ENCODE assay signal across 20 mouse cellular contexts in genomic region chr14:57089107-57089506, GRCm38 (mm10). TPM values are rescaled to one million over a fixed set of nuclear protein-coding genes. Genes with fewer than 3 reads are reported as not detected.
A peak's percentile ranks its signal among the peaks of the same experiment; 100 is the strongest.
DNase-seq lines count a peak whose midpoint lies in the region; ATAC-seq and TF ChIP-seq lines count a peak whose summit lies in the region.
"Had no signal": no experiment of that assay in that cellular context is flagged by ENCODE, and none has a peak within 500 bp of the region (broad histone marks: within the 10 kb centered on the region; RNA-seq: fewer than 3 reads in every experiment).

No protein-coding gene starts in this region.

- no peak overlapping the region for H3K4me3 ChIP-seq in kidney, adult 2 months (ENCODE audit: insufficient read depth, low read depth, low read length)
- H3K4me3 ChIP-seq in liver, embryonic 12.5 days: no peak overlapping the region
- H3K4me3 ChIP-seq in stomach, embryonic 16.5 days (replicated peaks; ENCODE audit: low read length): no peak overlapping the region
- no peak overlapping the region for H3K4me3 ChIP-seq in limb, embryonic 10.5 days
- no peak overlapping the region for H3K4me3 ChIP-seq in forebrain, embryonic 11.5 days (ENCODE audit: low read depth, low read length)
- H3K4me3 ChIP-seq: forebrain, embryonic 13.5 days; heart, embryonic 13.5 days; lung, embryonic 15.5 days had no signal

- peak; percentile 83 for ATAC-seq in liver, embryonic 12.5 days
- ATAC-seq in stomach, embryonic 16.5 days (ENCODE audit: insufficient read depth, low FRiP score): peak; percentile 56; the same call in 1 of the 2 replicates
- ATAC-seq in forebrain, embryonic 11.5 days (replicated peaks; ENCODE audit: low FRiP score): no peak
- ATAC-seq: forebrain, embryonic 13.5 days; hindbrain, embryonic 16.5 days; midbrain, embryonic 16.5 days had no signal

- no peaks in the 10 kb centered on the region for H3K27me3 ChIP-seq in kidney, adult 2 months (replicated peaks; ENCODE audit: control insufficient read depth, insufficient read depth, low read length)
- 0 out of 2 replicates have a peak, but pooled peaks cover 3% of the 10 kb centered on the region for H3K27me3 ChIP-seq in liver, embryonic 12.5 days (replicated peaks)
- H3K27me3 ChIP-seq in stomach, embryonic 16.5 days (ENCODE audit: control insufficient read depth, insufficient read depth, low read length): no peaks in the 10 kb centered on the region
- no peaks in the 10 kb centered on the region for H3K27me3 ChIP-seq in limb, embryonic 10.5 days (ENCODE audit: low read depth, poor library complexity, severe bottlenecking)
- no peaks in the 10 kb centered on the region for H3K27me3 ChIP-seq in forebrain, embryonic 11.5 days (ENCODE audit: control insufficient read depth, insufficient read depth, low read length)
- H3K27me3 ChIP-seq: forebrain, embryonic 13.5 days; lung, embryonic 15.5 days had no signal

- TF ChIP-seq CTCF in kidney, adult 2 months (conservative IDR thresholded peaks at IDR 0.05; ENCODE audit: insufficient read depth, insufficient read length, low read depth, low read length): no peak

- H3K4me1 ChIP-seq in kidney, adult 2 months (ENCODE audit: control insufficient read depth, insufficient read depth, low read length): peaks cover 9% of the 10 kb centered on the region
- 0 out of 2 replicates have a peak, but pooled peaks cover 4% of the 10 kb centered on the region for H3K4me1 ChIP-seq in liver, embryonic 12.5 days
- H3K4me1 ChIP-seq in stomach, embryonic 16.5 days (ENCODE audit: control insufficient read depth, insufficient read depth, low read length): peaks cover 6% of the 10 kb centered on the region; the same call in 1 of the 2 replicates
- peaks cover 14% of the 10 kb centered on the region for H3K4me1 ChIP-seq in limb, embryonic 10.5 days
- H3K4me1 ChIP-seq in forebrain, embryonic 11.5 days (replicated peaks; ENCODE audit: control insufficient read depth, insufficient read depth, low read length): no peaks in the 10 kb centered on the region
- H3K4me1 ChIP-seq: forebrain, embryonic 13.5 days had no signal

- H3K36me3 ChIP-seq in kidney, adult 2 months (ENCODE audit: control insufficient read depth, insufficient read depth, low read length): no peaks in the 10 kb centered on the region
- no peaks in the 10 kb centered on the region for H3K36me3 ChIP-seq in liver, embryonic 12.5 days
- no peaks in the 10 kb centered on the region for H3K36me3 ChIP-seq in stomach, embryonic 16.5 days (ENCODE audit: control insufficient read depth, insufficient read depth, low read length)
- no peaks in the 10 kb centered on the region for H3K36me3 ChIP-seq in limb, embryonic 10.5 days
- no peaks in the 10 kb centered on the region for H3K36me3 ChIP-seq in forebrain, embryonic 11.5 days (ENCODE audit: control insufficient read depth, insufficient read depth, low read length)
- H3K36me3 ChIP-seq: heart, embryonic 13.5 days; lung, embryonic 15.5 days had no signal

- TF ChIP-seq POLR2A in kidney, adult 2 months (IDR thresholded peaks at IDR 0.05; ENCODE audit: low read depth, low read length): no peak

- DNase-seq in kidney, adult 2 months: peak; percentile 96
- peak; percentile 68 for DNase-seq in kidney, postnatal 10 days
- DNase-seq in limb, embryonic 10.5 days (ENCODE audit: low spot score): no peak
- DNase-seq in cerebellum, postnatal 14 days: no peak
- no peak for DNase-seq in retina, embryonic 14.5 days (ENCODE audit: low spot score)
- no peak for DNase-seq in forebrain, embryonic 11.5 days (ENCODE audit: low spot score)
- DNase-seq: cerebellum, postnatal 36 days; heart, postnatal 36 days; layer of hippocampus, postnatal 36 days; right cerebral cortex, adult 18-20 months; thymus, postnatal 36 days had no signal

- WGBS in kidney, adult 2 months: 62% methylated on average over 7 of the region's 7 CpGs
- WGBS in liver, embryonic 12.5 days (ENCODE audit: insufficient replicate concordance): 68% methylated on average over 7 of the region's 7 CpGs
- 73% methylated on average over 7 of the region's 7 CpGs for WGBS in stomach, embryonic 16.5 days
- 90% methylated on average over 7 of the region's 7 CpGs for WGBS in limb, embryonic 10.5 days
- 88% methylated on average over 7 of the region's 7 CpGs for WGBS in forebrain, embryonic 11.5 days

- peak overlapping the region; percentile 89 for H3K27ac ChIP-seq in kidney, adult 2 months (ENCODE audit: insufficient read depth, low read depth, low read length)
- H3K27ac ChIP-seq in liver, embryonic 12.5 days: peak overlapping the region; percentile 72; the same call in 1 of the 2 replicates
- H3K27ac ChIP-seq in stomach, embryonic 16.5 days (ENCODE audit: low read length): no peak overlapping the region
- no peak overlapping the region for H3K27ac ChIP-seq in limb, embryonic 10.5 days
- no peak overlapping the region for H3K27ac ChIP-seq in forebrain, embryonic 11.5 days (ENCODE audit: low read depth, low read length)
- H3K27ac ChIP-seq: forebrain, embryonic 13.5 days; heart, embryonic 13.5 days; lung, embryonic 15.5 days had no signal

- H3K9ac ChIP-seq in liver, embryonic 12.5 days: no peak overlapping the region
- H3K9ac ChIP-seq in stomach, embryonic 16.5 days (ENCODE audit: low read length): no peak overlapping the region
- no peak overlapping the region for H3K9ac ChIP-seq in forebrain, embryonic 11.5 days (ENCODE audit: low read length)
- H3K9ac ChIP-seq: forebrain, embryonic 13.5 days; heart, embryonic 13.5 days; lung, embryonic 15.5 days had no signal

- H3K4me2 ChIP-seq in liver, embryonic 12.5 days: no peak overlapping the region
- no peak overlapping the region for H3K4me2 ChIP-seq in stomach, embryonic 16.5 days (ENCODE audit: low read depth, low read length)
- no peak overlapping the region for H3K4me2 ChIP-seq in forebrain, embryonic 11.5 days (ENCODE audit: low read depth, low read length, severe bottlenecking)
- H3K4me2 ChIP-seq: forebrain, embryonic 13.5 days; heart, embryonic 13.5 days; lung, embryonic 15.5 days had no signal

- H3K9me3 ChIP-seq in liver, embryonic 12.5 days (replicated peaks): no peaks in the 10 kb centered on the region
- H3K9me3 ChIP-seq in stomach, embryonic 16.5 days (replicated peaks; ENCODE audit: control insufficient read depth, low read length): no peaks in the 10 kb centered on the region
- H3K9me3 ChIP-seq in limb, embryonic 10.5 days (replicated peaks): no peaks in the 10 kb centered on the region
- no peaks in the 10 kb centered on the region for H3K9me3 ChIP-seq in forebrain, embryonic 11.5 days (ENCODE audit: control insufficient read depth, low read length)
- H3K9me3 ChIP-seq: forebrain, embryonic 13.5 days; heart, embryonic 13.5 days; lung, embryonic 15.5 days had no signal

RNA-seq across cellular contexts. Expression of gene Gjb2, which starts 15.4 kb away (rescaled TPM):
- 76.9 and 81.3 TPM in 2 replicates for polyA plus RNA-seq in kidney, adult 2 months (2012; rRNA removed)
- polyA plus RNA-seq in liver, embryonic 12.5 days (2016; fragmentation: Nextera tagmentation; extraction: Ambion mirVana): 2.0 and 3.5 TPM in 2 replicates
- polyA plus RNA-seq in stomach, embryonic 16.5 days (2015; fragmentation: Nextera tagmentation; extraction: Ambion mirVana): 45.3 and 72.8 TPM in 2 replicates
- 11.9 and 35.0 TPM in 2 replicates for polyA plus RNA-seq in limb, embryonic 10.5 days (2016; fragmentation: Nextera tagmentation; extraction: Ambion mirVana)
- polyA plus RNA-seq in forebrain, embryonic 11.5 days (2014; fragmentation: Nextera tagmentation; extraction: Ambion mirVana): 6.2 and 8.4 TPM in 2 replicates

RNA-seq across cellular contexts. Expression of gene Gm4491, which starts 26.6 kb away (rescaled TPM):
- polyA plus RNA-seq in kidney, adult 2 months (2012; rRNA removed): not detected in 2 replicates
- polyA plus RNA-seq in liver, embryonic 12.5 days (2016; fragmentation: Nextera tagmentation; extraction: Ambion mirVana): not detected in 2 replicates
- not detected in 2 replicates for polyA plus RNA-seq in stomach, embryonic 16.5 days (2015; fragmentation: Nextera tagmentation; extraction: Ambion mirVana)
- not detected in 2 replicates for polyA plus RNA-seq in limb, embryonic 10.5 days (2016; fragmentation: Nextera tagmentation; extraction: Ambion mirVana)
- polyA plus RNA-seq in forebrain, embryonic 11.5 days (2014; fragmentation: Nextera tagmentation; extraction: Ambion mirVana): not detected in 2 replicates
- polyA plus RNA-seq: forebrain, embryonic 13.5 days; heart, embryonic 13.5 days; hindbrain, embryonic 16.5 days; limb, embryonic 11.5 days; lung, embryonic 15.5 days; midbrain, embryonic 16.5 days; stomach, embryonic 14.5 days had no signal

RNA-seq across cellular contexts. Expression of gene Gja3, which starts 31.2 kb away (rescaled TPM):
- 1.0 and 1.3 TPM in 2 replicates for polyA plus RNA-seq in kidney, adult 2 months (2012; rRNA removed)
- not detected in 2 replicates for polyA plus RNA-seq in liver, embryonic 12.5 days (2016; fragmentation: Nextera tagmentation; extraction: Ambion mirVana)
- polyA plus RNA-seq in stomach, embryonic 16.5 days (2015; fragmentation: Nextera tagmentation; extraction: Ambion mirVana): 0.69 and 2.0 TPM in 2 replicates
- 15.7 and 18.4 TPM in 2 replicates for polyA plus RNA-seq in limb, embryonic 10.5 days (2016; fragmentation: Nextera tagmentation; extraction: Ambion mirVana)
- 0.08 TPM in 1 of 2 replicates, not detected in the other for polyA plus RNA-seq in forebrain, embryonic 11.5 days (2014; fragmentation: Nextera tagmentation; extraction: Ambion mirVana)
- polyA plus RNA-seq: forebrain, embryonic 13.5 days had no signal

RNA-seq across cellular contexts. Expression of gene Gjb6, which starts 44.3 kb away (rescaled TPM):
- 0.09 and 0.34 TPM in 2 replicates for polyA plus RNA-seq in kidney, adult 2 months (2012; rRNA removed)
- 0.10 and 0.19 TPM in 2 replicates for polyA plus RNA-seq in liver, embryonic 12.5 days (2016; fragmentation: Nextera tagmentation; extraction: Ambion mirVana)
- polyA plus RNA-seq in stomach, embryonic 16.5 days (2015; fragmentation: Nextera tagmentation; extraction: Ambion mirVana): 12.7 and 19.2 TPM in 2 replicates
- polyA plus RNA-seq in limb, embryonic 10.5 days (2016; fragmentation: Nextera tagmentation; extraction: Ambion mirVana): 1.8 and 7.0 TPM in 2 replicates
- 1.1 and 1.8 TPM in 2 replicates for polyA plus RNA-seq in forebrain, embryonic 11.5 days (2014; fragmentation: Nextera tagmentation; extraction: Ambion mirVana)

Comparison
In these comparisons a context has a peak if more than half of its experiments do, and no peak if none do; other contexts are left out.
1. DNase-seq: peak in kidney, adult 2 months (single experiment) and kidney, postnatal 10 days (single experiment); none in limb, embryonic 10.5 days (single experiment), cerebellum, postnatal 14 days (0 of 2), retina, embryonic 14.5 days (single experiment) and forebrain, embryonic 11.5 days (single experiment).
2. H3K27ac ChIP-seq: peak in kidney, adult 2 months (single experiment) and liver, embryonic 12.5 days (single experiment); none in stomach, embryonic 16.5 days (single experiment), limb, embryonic 10.5 days (single experiment) and forebrain, embryonic 11.5 days (single experiment).